Mouse (Mus musculus) right cerebral cortex, postnatal 4 days (tissue): Measurements from ENCODE around the gene Smcr8.

Experiments used
- DNase-seq: peaks from one replicate; pipeline ENCODE4 v3.0.0-alpha.2; 2022

Gene Smcr8

DNA sequence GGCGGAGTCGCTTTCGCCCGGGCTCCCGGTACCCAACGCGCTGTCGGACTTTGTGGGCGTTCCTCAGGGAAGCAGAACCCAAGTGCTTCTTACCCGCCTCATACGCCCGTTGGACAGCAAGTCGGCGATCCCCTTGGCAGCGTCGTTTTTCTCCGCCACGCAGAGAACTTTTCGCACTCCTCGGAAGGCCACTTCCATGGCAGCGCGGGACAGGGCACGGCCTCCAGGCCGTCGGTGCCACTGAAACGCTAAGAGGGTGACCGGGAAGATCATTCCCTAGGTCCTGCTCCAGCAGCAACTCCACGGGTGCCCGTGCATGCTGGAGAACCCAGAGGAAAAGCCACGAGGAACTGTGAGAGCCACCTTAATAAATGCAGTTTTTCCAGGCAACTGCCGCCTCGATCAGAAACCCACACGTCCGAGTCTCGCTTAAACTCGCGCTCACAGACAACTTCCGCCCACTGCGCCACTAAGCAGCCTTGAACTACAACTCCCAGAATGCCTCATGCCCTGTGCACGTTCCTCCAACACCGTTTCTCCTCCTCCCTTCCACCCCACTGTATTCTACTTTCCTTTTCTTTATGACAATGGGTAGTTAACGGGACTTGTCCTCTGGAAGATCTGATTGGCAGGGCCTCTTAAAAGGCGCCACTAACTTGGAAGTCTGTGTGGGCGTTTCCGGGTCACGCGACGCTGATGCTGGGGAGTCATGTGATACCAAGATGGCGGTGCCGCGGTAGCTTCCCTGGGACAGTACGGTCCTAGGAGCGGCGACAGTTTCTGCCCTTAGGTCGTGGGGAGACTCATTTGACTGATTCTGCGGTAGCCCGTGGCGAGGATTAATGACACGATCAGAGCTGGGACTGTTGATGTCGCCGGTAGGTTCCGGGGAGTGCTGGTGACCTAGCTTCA lies at the start of gene Smcr8, which contains the start of gene Top3a:
Gene Smcr8 (plus strand): TSS at position 696 of the 912 bp plus-strand sequence.
Gene Top3a (minus strand): TSS at position 537 of the 912 bp plus-strand sequence.
- peak; percentile 76 for DNase-seq

DNA sequence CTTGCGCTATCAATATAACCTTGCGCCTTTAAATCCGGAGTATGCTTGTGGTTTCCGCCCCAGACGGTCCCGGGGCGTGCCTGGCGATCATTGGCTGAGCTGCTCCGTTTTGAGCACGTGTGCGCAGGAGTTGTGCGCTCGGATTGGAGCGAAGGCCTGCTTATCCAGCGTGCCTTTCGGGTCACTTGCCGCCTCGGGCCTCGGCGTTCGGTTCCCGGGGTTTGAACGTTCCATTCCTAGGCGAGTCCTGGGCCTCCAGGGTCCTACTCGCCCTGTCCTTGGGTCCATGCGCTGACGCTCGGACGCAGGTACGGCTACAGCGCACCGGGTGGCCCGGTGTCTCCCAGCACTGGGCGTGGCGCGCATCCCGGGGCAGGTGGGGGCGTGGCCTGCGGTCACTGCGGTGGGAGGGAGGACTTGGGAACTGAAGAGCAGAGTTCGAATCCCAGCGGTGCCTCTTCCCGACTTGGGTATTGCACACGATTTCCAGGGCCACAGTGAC lies 49.0 kb upstream of the Smcr8 start, which contains the start of gene Mief2:
Gene Mief2 (plus strand): TSS at position 139 of the 502 bp plus-strand sequence.
- DNase-seq: peak; percentile 91

DNA sequence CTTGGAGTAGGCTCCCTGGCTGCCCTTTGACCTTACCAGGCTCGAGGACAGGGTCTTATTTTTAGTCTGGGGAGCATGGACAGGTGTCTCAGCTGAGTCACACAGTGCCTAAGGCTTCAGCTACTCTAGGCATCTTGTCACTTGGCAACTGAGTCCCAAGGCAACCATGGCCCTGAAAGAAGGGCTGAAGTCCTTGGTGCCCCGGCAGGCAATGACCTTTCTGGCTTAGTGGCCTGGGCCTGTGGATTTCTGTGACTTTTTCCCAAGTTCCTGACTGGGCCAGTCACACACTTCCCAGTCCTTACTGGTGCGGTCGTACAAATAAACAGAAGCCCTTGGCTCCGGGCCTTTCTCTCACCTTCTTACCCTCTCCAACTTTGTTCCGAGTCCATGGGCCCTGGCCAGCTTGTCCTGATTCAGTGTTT lies 48.1 kb upstream of the Smcr8 start:
- DNase-seq: no peak

DNA sequence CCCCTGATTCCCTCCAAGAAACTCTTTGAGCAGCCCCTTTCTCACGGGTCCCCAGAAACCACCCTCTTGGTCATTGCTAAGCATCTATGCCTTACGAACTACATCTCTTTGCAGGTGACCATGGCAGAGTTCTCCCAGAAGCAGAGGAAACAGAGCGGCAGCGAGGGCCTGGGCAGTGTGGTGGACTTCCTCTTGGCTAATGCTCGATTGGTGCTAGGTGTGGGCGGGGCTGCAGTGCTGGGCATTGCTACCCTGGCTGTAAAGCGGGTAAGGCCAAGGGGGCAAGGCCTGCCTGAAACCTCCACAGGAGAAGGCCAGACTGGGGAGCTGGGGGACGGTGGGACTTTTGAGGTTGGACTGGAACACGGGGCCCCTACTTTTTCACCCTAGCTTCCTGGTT lies 47.2 kb upstream of the Smcr8 start:
- DNase-seq: no peak

DNA sequence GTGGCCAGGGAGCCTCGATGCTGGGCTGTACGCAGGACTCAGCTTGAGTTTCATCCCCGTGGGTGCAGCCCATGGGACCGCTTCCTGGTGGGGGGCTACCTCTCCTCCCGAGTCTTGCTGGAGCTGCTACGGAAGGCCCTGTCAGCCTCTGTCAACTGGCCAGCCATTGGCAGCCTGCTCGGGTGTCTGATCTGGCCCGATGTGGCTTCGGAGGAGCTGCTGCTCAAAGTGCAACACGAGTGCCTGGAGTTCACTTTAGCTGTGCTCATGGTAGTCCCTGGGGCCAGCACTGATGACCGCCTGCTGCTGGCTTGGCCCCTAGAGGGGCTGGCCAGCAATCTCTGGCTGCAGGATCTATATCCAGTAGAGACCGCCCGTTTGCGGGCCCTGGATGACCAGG lies 46.1 kb upstream of the Smcr8 start:
- no peak for DNase-seq

DNA sequence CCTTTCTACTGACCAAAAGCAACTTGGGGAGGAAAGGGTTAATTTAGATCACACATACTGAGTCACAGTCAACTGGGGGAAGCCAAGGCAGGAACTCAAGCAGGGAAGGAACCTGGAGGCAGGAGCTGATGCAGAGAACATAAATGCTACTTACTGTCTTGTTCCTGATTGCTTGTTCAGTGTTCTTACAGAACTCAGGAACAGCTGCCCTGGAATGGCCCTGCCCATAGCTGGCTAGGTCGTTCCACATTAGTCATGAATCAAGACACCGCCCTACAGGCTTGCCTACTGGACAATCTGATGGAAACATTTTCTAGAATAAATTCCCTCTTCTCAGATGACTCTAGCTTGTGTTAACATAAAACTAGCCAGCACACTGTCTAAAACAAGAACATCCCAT lies 43.1 kb upstream of the Smcr8 start:
- DNase-seq: no peak

DNA sequence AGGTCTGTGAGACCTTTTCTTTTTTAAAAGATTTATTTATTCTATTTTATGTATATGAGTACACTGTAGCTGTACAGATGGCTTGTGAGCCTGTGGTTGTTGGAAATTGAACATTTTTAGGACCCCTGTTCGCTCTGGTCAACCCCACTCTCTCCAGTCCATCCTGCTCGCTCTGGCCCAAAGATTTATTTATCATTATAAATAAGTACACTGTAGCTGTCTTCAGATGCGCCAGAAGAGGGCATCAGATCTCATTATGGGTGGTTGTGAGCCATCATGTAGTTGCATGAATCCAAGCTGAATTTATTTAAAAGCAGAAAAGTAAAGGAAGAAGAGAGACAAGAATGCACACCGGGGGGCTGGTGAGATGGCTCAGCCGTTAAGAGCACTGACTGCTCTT lies 42.1 kb upstream of the Smcr8 start:
- DNase-seq: no peak

DNA sequence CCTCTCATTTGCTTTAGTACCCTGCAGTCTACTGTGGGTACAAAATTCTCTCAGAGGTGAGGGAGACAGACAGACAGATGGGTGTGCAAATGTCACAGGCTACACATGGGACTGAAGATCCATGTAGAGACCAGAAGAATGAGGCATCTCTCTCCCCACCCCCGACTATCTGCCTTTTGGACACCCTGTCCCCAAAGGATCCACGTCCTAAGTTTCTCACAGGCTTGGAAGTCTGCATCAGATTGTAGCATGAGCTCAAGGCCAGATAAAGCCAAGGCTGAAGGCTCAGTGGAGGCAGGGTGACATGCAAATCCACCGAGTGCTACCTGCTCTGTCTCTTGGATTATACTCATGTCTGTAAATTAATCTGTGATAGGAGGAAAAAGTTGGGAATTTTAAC lies 40.8 kb upstream of the Smcr8 start:
- no peak for DNase-seq

DNA sequence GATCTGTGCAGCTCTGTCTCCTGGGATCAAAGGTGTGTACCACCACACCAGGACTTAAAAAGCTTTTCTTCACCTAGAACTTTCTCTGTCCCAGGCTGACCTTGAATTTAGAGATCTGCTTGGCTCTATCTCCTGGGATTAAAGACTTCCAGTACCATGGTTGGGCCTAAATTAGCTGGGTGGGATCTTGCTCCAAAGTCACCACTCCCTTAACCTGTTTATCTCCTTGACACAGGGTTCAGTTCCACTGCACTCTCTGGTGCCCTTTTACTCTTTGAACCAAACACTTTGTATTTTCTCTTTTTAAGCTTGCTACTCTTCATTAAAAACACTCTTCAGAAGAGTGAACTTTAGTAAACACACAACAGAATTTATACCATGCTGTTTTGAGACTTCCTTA lies 39.9 kb upstream of the Smcr8 start:
- no peak for DNase-seq

DNA sequence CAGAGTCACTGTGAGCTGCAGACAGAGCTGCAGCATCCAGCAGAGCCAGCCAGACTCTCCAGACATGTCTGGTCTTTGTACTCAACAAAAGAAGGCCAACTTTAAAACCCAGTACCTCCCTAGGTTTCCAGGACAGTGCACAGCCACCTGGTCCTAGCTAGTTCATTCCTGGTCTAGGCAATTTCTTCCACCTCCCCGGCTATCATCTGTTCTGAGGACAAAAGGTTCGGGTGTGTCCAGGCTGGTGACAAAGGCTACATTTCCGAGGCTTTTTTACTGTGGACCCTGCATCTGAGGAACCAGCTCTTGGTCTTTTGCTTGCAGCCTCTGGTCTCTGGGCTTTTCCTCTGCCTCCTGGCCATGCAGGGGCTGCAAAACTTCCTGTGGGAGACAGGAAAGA lies 37.0 kb upstream of the Smcr8 start:
- no peak for DNase-seq

DNA sequence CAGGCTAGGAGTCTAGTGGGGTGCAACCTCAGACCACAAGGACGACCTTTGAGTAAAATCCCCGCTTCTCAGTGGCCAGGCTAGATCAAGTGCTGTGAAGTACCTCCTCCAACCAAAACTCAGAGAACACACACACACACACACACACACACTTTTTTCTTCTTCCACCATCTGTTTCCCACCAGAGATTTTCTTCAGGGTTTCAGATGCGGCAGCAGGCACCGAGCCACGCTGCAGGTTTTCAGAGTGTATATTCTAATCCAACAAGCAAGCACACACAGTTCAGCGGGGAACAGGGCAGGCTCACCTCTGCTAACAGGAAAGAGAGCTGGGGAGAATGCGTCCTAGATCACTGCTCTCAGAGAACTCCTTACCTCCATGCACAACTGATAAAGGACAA lies 21.8 kb upstream of the Smcr8 start:
- DNase-seq: no peak

DNA sequence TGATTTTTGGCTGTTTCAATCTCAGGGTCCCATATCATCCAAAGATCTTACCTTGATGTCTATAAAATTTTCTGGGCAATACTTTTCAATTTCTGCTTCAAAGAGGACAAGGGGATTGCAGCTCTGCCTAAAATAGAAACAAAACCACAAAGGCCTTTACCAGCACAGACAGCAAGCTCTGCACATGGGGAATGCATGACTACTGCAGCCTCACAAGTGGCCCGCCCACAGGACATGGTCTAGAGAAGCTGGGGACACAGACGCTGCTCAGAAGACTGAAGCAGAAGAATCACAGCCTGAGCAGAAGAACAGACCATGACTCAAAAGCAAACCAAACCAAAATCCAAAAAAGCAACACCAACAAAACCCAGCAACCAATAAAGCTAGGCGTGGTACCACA lies 15.6 kb upstream of the Smcr8 start:
- no peak for DNase-seq

DNA sequence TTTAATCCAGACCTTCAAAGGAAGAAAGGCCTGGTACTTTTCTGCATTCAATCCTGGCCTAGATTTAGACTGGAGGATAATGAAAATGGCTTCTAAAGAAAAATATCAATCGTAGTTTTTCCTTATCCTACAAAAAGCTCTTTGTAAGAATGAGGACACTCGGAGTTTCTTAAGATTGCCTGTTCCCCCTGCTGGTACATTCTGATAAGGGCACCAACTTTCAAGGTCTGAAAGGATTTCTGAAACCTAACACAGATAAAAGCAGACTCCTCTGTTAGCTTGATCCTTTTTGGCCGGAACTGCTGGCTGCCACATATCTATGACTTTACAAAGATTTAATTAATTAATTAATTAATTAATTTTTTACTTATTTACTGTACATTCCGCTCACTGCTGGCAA lies 10.4 kb upstream of the Smcr8 start:
- no peak for DNase-seq

DNA sequence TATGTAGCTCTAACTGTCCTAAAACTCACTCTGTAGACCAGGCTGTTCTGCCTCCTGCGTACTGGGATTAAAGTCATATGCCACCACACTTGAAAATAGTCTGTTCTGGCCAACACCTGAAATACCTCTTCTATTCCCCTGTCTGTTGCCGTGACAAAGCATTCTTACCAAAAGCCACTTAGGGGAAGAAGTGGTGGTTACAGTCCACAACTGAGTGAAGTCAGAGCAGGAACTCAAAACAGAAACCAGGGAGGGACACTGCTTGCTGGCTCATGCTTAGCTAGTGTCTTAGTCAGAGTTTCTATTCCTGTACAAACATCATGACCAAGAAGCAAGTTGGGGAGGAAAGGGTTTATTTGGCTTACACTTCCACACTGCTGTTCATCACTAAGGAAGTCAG lies 8.0 kb upstream of the Smcr8 start:
- DNase-seq: no peak

DNA sequence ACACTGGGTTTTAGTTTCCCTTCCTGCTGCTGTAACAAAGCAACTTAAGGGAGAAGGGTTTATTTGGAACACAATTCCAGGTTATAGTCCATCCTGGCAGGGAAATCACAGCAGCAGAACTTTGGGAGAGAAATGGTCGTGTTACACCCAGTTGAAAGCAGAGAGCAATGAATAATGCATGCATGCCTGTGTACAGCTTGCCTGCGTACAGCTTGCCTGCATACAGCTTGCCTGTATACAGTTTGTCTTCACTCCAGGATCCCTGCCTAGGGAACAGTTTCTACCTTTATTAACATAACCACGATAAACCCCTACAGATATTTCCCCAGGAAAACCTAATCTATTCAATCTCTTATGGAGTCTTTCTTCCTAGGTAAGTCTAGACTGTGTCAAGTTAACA lies 6.5 kb upstream of the Smcr8 start:
- no peak for DNase-seq

DNA sequence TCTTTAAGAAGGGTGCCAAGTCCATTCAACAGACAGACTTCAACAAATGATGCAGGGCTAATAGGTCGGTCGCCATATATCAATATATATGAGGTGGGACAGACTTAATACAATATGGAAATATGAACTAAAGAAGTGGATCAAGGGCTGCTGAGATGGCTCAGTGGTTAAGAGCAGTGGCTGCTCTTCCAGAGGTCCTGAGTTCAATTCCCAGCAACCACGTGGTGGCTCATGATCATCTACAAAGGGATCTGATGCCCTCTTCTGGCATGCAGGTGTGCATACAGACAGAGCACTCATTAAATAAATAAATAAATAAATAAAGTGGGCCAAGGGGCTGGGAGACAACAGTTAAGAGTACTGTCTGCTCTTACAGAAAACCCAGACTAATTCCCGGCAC lies 5.2 kb upstream of the Smcr8 start:
- DNase-seq: no peak

DNA sequence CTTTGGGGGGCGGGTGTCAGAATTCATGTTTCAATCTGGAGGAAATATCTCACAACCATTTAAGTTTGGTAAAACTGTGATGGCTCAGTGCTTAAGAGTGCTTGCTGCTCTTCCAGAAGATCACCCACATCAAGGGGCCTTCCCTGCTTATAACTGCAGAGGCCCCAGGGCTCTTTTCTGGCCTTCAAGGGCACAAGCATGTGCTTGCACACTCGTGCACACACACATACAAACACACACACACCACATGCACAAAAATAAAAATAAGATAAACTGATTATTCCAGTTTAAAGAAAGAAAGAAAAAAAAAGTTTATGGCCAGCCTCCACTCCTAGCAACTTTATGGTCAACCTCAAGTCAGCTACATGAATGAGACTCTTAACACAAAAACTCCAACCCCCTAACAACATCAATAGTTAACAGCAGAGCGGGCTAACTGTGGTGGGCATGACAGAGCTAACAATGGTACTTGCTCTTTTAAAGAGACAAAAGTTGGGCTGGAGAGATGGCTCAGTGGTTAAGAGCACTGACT lies 3.1 kb upstream of the Smcr8 start:
- no peak for DNase-seq

DNA sequence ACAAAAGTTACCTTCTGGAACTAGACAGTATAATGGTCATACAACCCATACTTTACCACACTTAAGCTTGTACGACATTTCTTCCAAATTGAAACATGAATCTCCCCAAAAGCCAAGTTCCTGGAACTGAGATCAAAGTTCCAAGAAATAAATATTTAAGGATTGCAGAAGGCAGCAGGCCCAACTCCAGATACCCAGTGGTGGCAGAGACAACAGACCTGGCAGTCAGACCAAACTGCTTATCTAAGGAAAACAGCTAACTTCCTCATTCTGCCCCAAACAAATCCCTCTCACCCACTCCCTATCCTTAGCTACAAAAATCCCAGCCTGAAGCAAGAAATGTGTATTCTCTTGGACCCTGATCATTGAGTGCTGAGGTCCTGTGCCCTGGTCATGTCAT lies 2.5 kb upstream of the Smcr8 start:
- no peak for DNase-seq

DNA sequence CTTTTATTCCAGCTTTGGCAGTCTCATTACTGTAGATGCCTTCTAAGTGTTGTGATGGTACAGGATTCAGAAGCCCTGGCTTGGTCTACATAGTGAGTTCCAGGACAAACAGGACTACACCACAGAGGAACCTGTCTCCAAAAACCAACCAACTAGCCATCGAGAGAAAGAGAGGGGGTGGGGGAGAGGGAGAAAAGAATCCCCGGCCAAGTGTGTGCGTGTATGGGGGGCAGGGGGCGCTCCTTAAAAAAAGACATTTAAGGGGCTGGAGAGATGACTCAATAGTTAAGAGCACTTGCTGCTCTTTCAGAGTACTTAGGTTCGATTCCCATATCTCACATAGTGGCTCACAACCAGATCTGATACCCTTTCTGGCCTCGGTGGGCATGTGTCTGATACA lies 1.7 kb upstream of the Smcr8 start:
- DNase-seq: no peak

DNA sequence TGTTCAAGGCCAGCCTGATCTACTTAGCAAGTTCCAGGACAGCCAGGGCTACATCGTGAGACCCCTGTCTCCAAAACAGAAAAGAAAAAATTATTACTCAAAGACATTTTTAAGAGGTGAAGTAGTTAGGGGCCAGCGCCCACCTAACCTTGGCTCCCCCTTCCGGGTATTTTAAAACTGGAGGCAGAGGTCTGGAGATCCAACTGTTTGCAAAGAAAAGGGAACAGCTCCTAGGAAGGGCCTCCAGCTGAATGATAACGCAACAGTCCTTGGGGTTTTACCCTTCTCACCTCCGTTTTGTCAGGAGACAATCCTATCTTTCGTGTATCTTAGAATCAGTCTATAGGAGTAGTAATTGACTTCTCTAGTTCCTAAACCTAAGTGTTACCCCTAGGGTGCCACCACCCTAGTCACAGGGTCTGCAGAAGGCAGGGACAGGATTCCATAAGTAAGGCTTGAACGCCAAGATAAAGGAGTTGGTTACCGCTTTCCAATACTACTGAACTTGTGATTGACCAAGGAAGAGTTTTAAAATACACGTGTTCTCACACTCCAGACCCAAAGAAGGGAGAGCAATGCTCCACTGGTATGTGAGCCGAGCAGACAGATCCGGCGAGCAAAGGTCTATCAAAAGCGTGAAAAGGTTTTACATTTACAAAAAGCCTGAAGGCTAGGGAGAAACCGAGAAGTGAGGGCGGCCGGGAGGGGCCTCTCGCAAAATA lies 1.1 kb upstream of the Smcr8 start:
- no peak for DNase-seq

DNA sequence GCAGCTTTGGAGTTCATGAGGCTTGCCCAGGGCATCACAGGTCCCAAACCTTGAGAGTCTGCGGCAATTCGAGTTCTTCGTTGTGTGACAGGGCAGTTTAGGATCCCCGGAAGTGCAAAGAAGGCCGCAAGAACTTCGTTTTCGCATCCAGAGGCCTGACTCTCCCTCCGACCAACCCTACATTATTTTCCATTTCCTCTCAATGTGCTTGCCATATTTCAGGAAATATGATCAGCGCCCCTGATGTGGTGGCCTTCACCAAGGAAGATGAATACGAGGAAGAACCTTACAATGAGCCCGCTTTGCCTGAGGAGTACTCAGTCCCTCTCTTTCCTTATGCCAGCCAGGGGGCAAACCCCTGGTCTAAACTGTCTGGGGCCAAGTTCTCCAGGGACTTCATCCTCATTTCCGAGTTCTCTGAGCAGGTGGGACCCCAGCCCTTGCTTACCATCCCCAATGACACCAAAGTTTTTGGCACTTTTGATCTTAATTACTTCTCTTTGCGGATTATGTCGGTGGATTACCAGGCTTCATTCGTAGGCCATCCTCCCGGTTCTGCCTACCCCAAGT lies 562 bp downstream of the Smcr8 start:
- DNase-seq: no peak

DNA sequence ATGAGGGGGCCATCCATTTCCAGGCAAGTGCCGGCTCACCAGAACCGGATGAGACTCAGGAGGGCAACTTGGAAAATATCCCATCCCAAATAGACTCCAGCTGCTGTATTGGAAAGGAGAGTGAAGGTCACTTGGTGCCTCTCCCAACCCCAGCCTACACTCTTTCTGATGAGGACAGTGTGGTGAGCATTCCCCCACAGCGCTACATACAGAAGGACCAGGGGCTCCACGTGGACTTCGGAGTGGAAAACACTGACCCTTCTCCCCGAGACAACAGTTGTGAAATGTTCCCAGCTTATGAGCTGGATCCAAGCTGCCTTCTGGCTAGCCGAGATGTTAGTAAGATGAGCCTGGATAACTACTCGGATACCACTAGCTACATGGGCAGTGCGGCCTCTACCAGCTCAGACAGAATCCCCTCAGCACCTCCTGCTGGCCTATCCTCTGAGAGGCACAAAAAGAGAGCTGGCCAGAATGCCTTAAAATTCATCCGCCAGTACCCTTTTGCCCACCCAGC lies 2.4 kb downstream of the Smcr8 start:
- DNase-seq: no peak
